Mouse (Mus musculus) adrenal gland, adult 8-10 months (tissue): Measurements from ENCODE around the gene Alg10b. TPM values are rescaled to one million over a fixed set of nuclear protein-coding genes. Genes with fewer than 3 reads are reported as not detected.
A peak's percentile ranks its signal among the peaks of the same experiment; 100 is the strongest.
"Not testable (repeated sequence)": the region's sequence is repeated elsewhere in the genome, so short reads cannot be mapped to it uniquely, and the experiment has no call there.

Experiments
- DNase-seq: peaks from one replicate; pipeline ENCODE4 v3.0.0; 2022
- microRNA-seq, 2 experiments: library from miRNA; unstranded; fragments of <30 nt; microRNA quantifications; one replicate each; pipeline ENCODE4 v1.2.0; 2022
- total RNA-seq, 4 experiments: library from RNA; stranded (reverse); gene quantifications; 2 replicates each; pipeline ENCODE4 v1.2.4; 2022

Gene Alg10b
- total RNA-seq: 10 to 100 TPM; 30.0 to 36.9 (median 35.2) TPM

DNA sequence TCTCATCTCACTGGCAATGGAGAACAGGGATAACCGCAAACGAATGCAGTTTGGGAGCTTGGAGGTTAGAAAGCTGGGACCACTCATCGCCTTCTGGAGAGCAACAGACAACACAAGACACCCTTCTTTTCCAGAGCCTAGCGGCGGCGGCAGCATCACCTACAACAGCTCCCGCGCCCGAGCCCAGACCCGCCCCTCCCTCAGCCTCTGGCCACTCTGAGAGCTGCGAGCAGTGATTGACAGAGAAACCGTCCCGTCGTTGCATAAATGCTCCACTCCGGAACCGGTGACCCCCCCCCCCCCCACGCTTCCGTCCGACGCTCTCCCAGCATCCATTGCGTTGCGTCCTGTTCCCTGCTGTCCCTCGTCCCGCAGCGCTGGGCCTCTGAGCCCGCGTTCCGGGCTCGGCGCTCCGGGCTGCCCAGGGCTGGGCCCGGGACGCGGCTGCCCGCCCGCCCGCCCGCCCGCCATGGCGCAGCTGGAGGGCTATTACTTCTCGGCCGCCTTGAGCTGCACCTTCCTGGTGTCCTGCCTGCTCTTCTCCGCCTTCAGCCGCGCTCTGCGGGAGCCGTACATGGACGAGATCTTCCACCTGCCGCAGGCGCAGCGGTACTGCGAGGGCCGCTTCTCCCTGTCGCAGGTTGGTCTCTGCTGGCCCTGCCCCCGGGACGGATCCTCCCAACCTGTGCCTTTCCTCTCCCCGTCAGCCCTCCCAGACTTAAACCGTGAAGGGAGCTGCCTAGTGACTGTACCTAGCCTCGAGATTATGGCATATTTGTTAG is at the start of gene Alg10b:
Alg10b (plus strand) TSS at position 343 of the 782 bp plus-strand sequence.
- DNase-seq: peak; percentile 73

DNA sequence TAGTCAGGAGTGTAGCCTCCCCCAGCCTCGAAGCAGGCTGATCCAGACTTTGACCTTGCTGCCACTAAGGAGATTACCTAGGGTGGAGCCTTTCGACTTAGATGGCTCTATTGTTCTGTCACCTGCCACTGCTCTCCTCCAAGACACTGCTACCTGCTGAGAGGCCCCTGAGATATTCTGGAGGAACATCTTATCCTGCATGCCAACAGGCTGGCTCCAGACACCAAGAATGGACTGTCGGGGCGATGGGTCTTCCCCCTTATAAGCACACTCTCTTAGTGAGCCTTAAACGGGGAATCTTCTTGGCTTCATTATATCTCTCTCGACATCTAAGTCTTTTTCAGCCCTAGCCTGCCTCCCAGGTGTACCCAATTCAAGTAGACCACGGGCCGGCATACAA is 41.0 kb upstream of the Alg10b start:
- DNase-seq: not testable (repeated sequence)

DNA sequence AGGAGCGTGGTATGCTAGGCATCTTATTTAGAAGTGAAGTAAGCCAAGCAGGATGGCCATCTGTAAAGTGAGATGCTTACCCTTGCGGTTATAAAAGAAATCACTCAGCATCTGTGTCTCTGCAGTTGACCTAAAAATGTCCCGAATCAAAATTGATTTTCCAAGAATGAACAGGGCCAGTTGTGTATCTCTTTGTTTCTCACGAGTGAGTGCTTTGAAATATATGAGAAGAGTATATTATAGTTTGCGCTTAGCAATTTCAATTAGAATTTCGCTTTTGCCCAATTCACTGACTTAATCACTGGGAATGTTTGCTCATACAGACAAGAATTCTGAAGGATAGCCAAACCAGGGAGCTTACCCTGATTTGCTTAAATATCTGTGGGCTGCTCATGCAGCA is 40.6 kb upstream of the Alg10b start:
- no peak for DNase-seq

DNA sequence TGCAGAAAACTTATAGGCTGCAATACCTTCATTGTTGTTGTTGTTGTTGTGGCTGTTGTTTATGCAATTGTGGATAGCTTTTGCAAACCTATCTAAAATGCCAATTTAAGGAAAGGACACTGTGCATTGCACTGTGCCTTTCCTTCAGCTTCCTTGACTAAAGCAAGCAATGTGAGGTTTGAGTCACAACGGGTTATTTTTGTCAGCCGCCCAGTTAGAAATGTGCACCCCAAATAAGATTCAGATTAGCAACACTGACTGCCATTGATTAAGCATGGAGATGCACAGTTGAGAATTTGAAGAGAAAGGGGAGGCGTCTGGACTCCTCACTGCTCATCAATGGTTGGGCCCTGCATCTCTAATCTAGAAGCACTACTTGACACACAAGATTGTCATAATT is 39.4 kb upstream of the Alg10b start:
- DNase-seq: no peak

DNA sequence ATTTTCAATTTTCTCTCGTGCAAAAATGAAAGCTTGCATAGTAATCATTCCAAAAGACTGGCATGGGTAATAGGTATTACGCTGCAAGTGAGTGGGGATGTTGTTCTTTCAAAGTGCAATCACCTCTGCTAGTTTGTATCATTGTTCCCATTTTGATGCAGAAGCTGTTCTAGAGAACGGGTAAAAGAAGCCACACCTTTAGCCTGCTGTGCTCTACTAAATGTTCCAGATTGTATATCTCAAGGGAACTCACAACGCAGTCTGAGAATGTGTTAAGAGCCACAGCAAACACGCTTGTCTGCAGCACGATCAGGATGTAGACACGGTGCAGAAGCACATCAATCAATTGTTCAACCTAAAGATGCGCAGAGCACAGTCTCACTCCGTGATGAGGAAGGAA is 34.6 kb upstream of the Alg10b start:
- no peak for DNase-seq

DNA sequence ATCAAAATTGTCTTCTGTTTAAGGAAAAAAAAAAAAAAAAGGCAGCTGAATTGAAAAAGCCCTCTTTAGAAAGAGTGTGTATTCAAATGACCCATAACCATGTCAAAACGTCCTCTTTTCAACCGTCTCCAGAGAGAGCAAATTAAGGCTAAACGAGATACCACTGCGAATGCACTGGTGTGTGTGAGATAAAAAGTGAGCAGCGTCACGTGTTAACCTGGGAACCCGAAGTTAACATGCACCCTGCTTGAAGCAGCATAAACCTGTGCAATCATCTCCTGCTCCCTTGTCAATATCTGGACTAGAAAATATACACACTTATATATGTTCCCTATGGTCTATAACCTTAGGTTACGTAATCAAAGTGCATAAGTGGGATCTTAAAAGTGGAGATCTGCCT is 10.2 kb upstream of the Alg10b start:
- DNase-seq: no peak

DNA sequence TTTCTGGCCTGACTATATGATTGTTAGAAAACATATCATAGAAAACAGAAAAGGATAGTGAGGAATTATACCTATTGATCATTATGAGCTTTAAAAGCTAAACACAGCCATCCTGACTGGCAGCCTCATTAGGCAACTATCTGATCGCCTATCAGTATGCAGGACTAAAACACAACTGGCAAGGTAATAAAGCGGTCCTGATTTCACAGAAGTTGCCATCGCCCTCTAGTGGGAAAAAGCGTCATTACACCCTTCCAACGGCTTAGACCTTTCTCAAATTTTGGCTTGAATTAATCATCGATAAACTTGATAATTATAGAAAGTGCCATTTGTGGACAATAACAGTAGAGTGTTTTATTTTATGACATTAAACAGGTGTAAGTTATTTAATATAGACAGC is 9.2 kb upstream of the Alg10b start:
- DNase-seq: peak; percentile 8

DNA sequence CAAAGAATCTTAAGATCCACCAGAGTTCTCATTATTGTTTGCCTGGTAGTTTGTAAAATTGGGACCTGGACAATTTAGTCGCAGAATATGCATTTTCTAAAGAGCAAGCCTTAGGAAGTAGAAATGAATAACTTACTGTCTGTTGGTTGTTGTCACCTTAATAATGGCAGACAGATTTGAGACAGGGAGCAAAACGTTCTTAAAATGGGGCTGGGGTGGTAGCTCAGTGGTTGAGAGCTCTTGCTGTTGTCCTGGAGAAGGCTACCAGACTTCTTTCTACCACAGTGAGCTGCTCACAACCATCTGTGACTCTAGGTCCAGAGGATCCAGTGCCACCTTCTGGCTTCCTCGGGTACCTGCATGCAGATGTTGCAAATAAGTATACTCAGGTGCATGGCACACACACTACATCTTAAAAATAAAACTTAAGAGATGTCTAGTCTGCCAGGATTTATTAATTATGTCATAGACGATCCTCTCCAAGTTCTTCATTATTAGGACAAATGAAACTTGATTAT is 1.0 kb downstream of the Alg10b start:
- no peak for DNase-seq

DNA sequence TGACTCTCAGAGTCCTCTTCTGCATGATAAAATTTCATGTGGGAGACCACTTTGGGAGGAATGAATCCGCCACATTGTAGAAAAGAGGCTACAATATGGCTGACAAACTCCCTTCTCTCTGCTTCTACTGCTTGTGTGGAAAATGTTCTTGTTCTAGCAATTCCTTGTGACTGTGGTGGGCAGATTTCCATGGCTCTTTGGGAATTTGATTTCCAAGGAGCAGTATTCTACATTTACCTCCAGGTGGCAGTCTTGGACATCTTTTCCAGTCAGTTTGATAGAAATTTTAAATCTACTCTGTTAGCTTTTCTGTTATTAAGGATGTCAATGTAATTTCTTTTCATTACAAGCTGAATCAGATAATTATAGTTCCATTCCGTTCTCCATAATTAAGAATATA is 13.5 kb downstream of the Alg10b start:
- DNase-seq: no peak

DNA sequence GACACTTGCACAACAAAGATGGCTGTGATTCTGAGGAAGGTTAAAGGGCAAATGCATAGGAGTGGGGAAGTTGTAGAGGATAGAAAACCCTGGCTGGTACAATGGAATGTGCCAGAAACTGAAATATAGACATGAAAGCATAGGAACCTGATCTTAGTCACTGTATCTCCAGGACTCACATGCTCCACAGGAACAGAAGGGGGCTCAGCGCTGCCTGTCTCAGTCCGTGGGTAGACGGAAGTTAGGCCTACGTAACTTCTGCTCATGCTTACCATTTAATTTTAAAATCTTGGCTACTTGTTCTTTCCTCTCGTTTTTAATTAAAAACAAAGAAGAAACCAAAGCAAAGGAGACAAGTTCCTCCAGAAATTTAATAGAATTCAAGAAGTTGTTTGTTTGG is 20.0 kb downstream of the Alg10b start:
- DNase-seq: no peak

DNA sequence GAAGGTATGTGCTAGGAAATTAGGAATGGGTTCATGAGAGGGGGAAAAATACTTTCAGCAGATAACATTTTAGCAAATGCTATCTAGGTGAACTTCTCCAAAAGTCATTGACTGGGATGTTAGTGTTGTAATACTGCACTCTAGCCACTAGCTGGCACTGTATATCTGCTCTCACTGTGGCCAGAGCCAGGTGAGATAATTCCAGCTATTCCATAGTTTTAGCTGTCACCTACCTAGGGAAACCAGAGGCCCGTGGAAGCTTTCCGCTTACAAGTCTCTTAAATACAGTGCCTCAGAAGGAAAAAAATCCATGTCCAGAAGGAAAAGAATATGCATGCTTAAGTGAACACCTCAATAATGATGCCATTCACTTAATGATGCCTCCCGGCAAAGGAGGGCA is 25.6 kb downstream of the Alg10b start:
- no peak for DNase-seq

DNA sequence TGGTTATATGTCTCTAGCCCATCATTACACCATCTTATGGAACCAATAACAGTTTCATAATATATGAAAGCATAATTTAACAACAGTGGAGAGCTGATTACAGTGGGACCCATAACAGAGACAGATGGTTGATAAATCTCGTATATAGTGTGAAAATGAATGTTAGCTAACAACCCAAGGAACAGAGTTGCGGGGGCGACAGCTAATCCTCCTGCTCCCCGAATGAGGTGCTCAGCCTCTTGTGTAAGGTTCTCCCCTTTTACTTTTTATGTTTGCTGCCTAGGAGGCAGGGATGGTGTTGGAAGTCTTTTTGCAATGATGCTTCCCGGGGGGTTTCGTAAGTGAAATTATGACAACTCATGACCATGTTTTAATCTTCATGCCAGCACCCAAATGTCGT is 58.8 kb downstream of the Alg10b start:
- no peak for DNase-seq

Small RNAs within 50 kb of the gene (microRNA-seq; reads per million reads assigned to microRNA genes)
- 0.34 to 0.35 reads per million in 2 experiments for gene Mir7648
